Mouse (Mus musculus) olfactory bulb, adult 2 months (tissue): ENCODE data around the gene Txlnb.

Source experiments
- CTCF ChIP-seq: fragments of 200-500 bp; IDR thresholded peaks from 2 replicates; pipeline ENCODE4 v1.5.1; 2012; ENCODE audit warnings: low read depth, mild to moderate bottlenecking, low read length, moderate library complexity; ENCODE audit not compliant: insufficient read depth
- POLR2A ChIP-seq: fragments of 200-500 bp; IDR thresholded peaks from 2 replicates; pipeline ENCODE4 v1.6.1; 2012; ENCODE audit warnings: mild to moderate bottlenecking, low read depth, low read length, moderate library complexity; ENCODE audit not compliant: insufficient read depth

DNA sequence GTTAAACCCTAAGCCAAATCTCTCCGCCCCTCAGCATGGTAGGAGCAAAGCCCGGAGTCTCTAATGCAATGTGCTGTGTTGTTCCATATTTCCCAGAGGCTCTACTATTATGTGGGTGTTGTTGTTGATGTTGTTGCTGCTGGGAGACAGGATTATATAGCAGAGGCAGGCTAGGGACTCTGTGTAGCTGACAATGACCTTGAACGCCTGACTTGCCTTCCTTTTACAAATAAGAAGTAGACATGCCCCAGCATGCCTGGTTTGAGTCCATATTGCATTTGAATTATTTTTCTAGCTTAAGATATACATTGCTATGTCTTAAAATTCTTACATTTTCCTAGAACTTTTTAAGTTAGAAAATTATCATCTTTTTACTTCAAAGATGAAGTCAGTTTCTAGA is 1.7 kb downstream of the Txlnb start:
- TF ChIP-seq CTCF (no peak), POLR2A (no peak)
